Mouse (Mus musculus): Measurements from ENCODE around the gene Vmn2r99.

Vmn2r99 gene

DNA sequence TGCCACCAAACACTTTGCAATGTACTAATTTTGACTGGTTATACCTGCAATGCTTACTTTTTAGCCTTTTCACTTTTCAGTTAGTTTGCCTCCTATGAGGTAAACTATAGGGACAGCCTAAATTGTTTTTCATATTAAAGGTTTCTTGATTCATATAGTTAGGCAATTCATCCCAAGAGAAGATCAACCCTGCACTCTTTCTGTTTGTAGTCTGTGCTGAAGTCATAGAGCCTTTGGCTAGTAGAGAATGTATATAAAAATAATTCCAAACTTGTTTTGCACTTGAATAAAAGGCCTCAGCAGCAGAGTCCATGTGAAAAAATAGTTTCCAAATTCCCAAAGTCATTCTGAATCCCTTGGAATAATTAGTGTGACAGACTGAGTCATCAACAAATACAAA is at the start of gene Vmn2r99:
Gene Vmn2r99, plus strand, starts transcription at position 301 of the 400 bp plus-strand sequence.
- DNase-seq, result no peak

DNA sequence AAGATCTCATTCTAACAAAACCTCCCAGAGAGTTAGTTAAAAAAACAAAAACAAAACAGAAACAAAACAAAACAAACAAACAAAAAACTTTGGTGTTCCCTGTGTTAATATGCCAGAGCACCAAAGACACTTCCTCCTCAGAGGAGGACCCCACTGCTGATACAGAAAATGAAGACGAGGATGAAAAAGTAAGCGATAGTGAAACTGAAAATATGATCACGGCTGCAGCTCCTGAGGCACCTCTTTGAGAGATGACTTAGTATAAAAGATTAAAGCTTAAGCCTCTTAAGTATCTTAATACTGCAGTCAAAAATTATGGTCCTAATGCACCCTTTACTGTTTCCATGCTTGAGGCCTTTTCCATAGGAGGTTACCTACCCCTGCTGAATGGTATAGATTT is 75.9 kb downstream of the Vmn2r99 start:
- no peak for DNase-seq

DNA sequence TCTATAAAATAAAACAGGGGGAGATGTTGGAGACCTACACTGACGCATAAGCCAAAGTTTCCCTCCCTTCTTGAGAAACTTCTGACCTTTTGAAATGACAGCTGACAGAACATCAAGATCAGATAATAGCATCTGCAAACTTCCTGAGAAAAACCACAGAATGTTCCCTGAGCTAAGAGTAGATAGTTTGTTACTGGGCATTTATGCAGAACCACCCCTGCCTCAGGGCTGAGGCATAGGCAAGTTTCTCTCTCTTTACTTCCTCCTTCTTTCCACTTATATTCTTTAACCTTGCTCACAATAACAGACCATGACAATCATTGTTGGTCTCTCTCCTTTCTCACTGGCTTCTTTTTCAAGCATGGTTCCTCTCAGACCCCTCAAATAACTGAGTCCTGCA is 83.2 kb downstream of the Vmn2r99 start:
- DNase-seq, result no peak
